Mouse (Mus musculus): ENCODE results near the gene Sufu.

DNA sequence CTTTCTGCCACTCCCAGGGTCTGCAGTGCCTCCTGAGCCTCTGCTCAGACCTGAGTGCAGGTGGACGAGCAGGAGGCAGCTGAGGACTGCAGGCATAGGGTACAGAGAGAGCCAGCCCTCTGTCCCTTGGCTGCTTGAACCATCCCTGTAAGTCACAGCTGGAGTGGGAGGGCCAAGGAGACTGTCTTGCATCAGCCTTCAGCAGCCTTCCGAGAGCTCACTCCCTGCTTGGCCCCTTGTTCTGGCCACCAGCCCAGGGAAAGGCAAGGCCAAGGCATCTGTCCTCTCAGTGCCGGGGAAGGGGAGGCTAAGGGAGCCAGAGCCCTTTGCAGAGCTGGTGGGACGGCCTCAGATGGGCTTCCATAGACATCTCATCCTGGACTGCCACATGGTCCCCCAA, 81.5 kb downstream of the Sufu start:
- TF ChIP-seq CTCF (IDR thresholded peaks at IDR 0.05; ENCODE audit: borderline replicate concordance, insufficient read depth, low read depth, low read length) (no peak), POLR2A (IDR thresholded peaks at IDR 0.05; ENCODE audit: borderline replicate concordance, insufficient read depth, low read length) (no peak)

Data from cerebellum, adult 2 months (tissue).